Mouse (Mus musculus) G1E (cell line): ENCODE measurements around the gene Zfp316. TPM values are rescaled to one million over a fixed set of nuclear protein-coding genes. Genes with fewer than 3 reads are reported as not detected.

Source experiments
- ATAC-seq: 2 replicates; pipeline ENCODE4 v1.8.0; 2016; ENCODE audit warnings: mild to moderate bottlenecking; ENCODE audit not compliant: insufficient number of reproducible peaks, poor library complexity, low FRiP score, severe bottlenecking; ENCODE audit errors: extremely low read depth
- DNase-seq: peaks from one replicate; pipeline ENCODE4 v3.0.0; 2012; ENCODE audit warnings: low spot score
- H3K27me3 ChIP-seq: 2 replicates; pipeline ENCODE4 v1.6.1; 2012; ENCODE audit warnings: mild to moderate bottlenecking, low read length, inconsistent platforms; ENCODE audit not compliant: insufficient read depth
- H3K36me3 ChIP-seq: replicated peaks from 2 replicates; pipeline ENCODE3; 2012; ENCODE audit warnings: mild to moderate bottlenecking, inconsistent platforms
- H3K4me1 ChIP-seq: 2 replicates; pipeline ENCODE4 v1.6.1; 2012; ENCODE audit warnings: low read depth, low read length, inconsistent platforms, mixed read lengths; ENCODE audit not compliant: insufficient read depth
- H3K4me3 ChIP-seq: 2 replicates; pipeline ENCODE4 v1.5.1; 2012; ENCODE audit warnings: low read depth, mild to moderate bottlenecking, inconsistent platforms, low read length, moderate library complexity, mixed read lengths
- H3K9me3 ChIP-seq: replicated peaks from 2 replicates; pipeline ENCODE4 v1.6.1; 2012; ENCODE audit warnings: inconsistent platforms
- CTCF ChIP-seq: IDR thresholded peaks from 2 replicates; pipeline ENCODE4 v1.5.1; 2012; ENCODE audit warnings: low read depth, low read length, inconsistent platforms, mixed read lengths
- GATA1 ChIP-seq: IDR thresholded peaks from 2 replicates; pipeline ENCODE4 v1.6.1; 2012; ENCODE audit warnings: borderline replicate concordance, low read length, inconsistent platforms, mixed read lengths
- GATA2 ChIP-seq: IDR thresholded peaks from 2 replicates; pipeline ENCODE4 v1.6.1; 2012; ENCODE audit warnings: low read depth, low read length, inconsistent platforms, borderline replicate concordance
- POLR2AphosphoS5 ChIP-seq: IDR thresholded peaks from 2 replicates; pipeline ENCODE4 v1.6.1; 2012; ENCODE audit warnings: low read depth, low read length, inconsistent platforms; ENCODE audit not compliant: insufficient replicate concordance
- TAL1 ChIP-seq: conservative IDR thresholded peaks from 2 replicates; pipeline ENCODE4 v1.6.1; 2012; ENCODE audit warnings: low read depth, low read length, inconsistent platforms, mixed read lengths
- polyA plus RNA-seq: library from polyadenylated mRNA; stranded (reverse); fragments of >175 nt; gene quantifications from 2 replicates; pipeline ENCODE4 v1.2.3, GENCODE M21; 2012
- total RNA-seq, 2 experiments: library from RNA; stranded (forward) in 1 of 2; stranded (reverse) in 1 of 2; fragments of 200-1000 nt in 1 of 2; fragments of >200 nt in 1 of 2; fragmentation: Nextera tagmentation in 1 of 2; gene quantifications; 2 replicates each; pipeline ENCODE4 v1.2.3; 2014 to 2017

Zfp316 gene
- total and polyA plus RNA-seq, 3 experiments, result 2.4 to 8.2 (median 3.4) TPM

GRCm38 (mm10) chr5:143314183-143314729, 44.4 kb upstream of the Zfp316 start:
- peaks cover 88% of the 10 kb centered on the region for H3K36me3 ChIP-seq
- ATAC-seq, result 0 out of 2 replicates have a peak, but pooled peaks have one; percentile 16
- no peaks in the 10 kb centered on the region for H3K27me3 ChIP-seq
- H3K4me3 ChIP-seq, result peak overlapping the region; percentile 93
- no peak for TF ChIP-seq TAL1
- TF ChIP-seq GATA2, result no peak
- TF ChIP-seq GATA1, result no peak
- TF ChIP-seq CTCF, result no peak
- no peak for TF ChIP-seq POLR2AphosphoS5
- peaks cover 55% of the 10 kb centered on the region for H3K4me1 ChIP-seq
- no peaks in the 10 kb centered on the region for H3K9me3 ChIP-seq
- peak; percentile 87 for DNase-seq

DNA sequence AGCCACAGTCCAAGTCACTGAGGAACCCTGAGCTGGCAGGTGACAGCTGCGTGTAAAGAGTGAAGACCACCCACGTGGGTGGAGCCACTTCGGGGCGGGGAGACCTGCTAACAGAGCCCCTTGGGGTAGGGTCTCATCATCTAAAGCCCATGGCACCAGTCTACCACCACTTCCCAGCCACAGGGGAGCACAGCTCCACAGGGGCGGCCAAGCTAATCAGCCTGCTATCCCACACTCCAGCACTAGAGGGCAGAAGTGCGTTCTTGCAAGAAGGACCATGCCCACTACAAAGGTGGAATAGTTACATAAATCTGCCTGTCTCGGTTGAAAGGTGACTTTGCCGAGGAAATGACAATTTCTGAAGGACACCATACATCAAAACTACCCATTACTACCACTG, 42.1 kb upstream of the Zfp316 start:
- Histone ChIP-seq H3K4me3 (peak overlapping the region; percentile 17; the same call in 1 of the 2 replicates), H3K4me1 (peaks cover 69% of the 10 kb centered on the region), H3K9me3 (no peaks in the 10 kb centered on the region), H3K36me3 (peaks cover 88% of the 10 kb centered on the region), H3K27me3 (no peaks in the 10 kb centered on the region)
- peak; percentile 70 for DNase-seq
- TF ChIP-seq GATA2, result no peak
- peak; percentile 94 for TF ChIP-seq CTCF
- no peak for TF ChIP-seq GATA1
- no peak for ATAC-seq

DNA sequence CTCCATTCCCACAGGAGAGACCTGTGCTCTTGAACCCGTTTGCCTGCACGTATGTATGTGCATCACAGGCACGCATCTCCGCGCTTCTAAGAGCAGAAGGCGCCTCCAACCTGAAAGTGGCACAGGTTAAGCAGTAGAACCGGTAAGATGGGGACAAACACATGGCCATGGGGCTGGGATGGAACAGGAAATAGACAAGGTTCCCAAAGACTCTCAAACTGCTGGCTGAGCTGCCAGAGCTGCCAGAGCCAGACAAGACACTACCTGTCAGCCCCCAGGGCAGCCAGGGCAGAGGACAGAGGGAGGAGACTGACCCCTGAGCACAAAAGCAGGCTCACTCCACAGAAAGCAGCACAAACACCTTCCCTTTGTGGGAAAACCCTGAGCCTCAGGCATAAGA, 40.1 kb upstream of the Zfp316 start:
- Histone ChIP-seq H3K9me3 (peaks cover 10% of the 10 kb centered on the region), H3K27me3 (no peaks in the 10 kb centered on the region), H3K4me1 (peaks cover 71% of the 10 kb centered on the region), H3K4me3 (no peak overlapping the region), H3K36me3 (peaks cover 91% of the 10 kb centered on the region)
- DNase-seq (no peak), ATAC-seq (no peak)
- no peak for TF ChIP-seq TAL1
- TF ChIP-seq GATA2, result no peak
- TF ChIP-seq GATA1, result no peak
- no peak for TF ChIP-seq POLR2AphosphoS5
- no peak for TF ChIP-seq CTCF

DNA sequence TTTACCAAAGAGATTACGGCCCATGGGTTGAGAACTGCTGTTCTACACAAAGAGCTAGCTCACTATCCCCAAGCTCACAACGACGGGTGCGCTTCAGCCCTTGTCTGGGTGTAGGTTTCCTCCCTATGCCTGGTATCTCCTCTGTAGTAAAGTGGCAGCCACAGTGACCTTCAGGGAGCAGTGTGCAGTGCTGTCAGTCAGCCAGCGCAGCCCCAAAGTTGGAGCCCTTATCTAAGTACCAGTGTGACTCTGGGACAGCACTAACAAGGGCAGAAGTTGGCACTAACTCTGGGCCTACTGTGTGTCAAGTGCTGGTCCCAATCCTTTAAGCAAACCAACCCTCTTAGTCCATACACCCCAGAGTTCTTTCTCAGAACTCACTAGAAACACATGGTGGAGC, 39.0 kb upstream of the Zfp316 start:
- no peaks in the 10 kb centered on the region for H3K27me3 ChIP-seq
- peaks cover 10% of the 10 kb centered on the region for H3K9me3 ChIP-seq
- peaks cover 97% of the 10 kb centered on the region for H3K36me3 ChIP-seq
- ATAC-seq, result no peak
- no peak for DNase-seq
- peaks cover 70% of the 10 kb centered on the region for H3K4me1 ChIP-seq
- TF ChIP-seq TAL1 (no peak), GATA1 (no peak), GATA2 (no peak), CTCF (no peak), POLR2AphosphoS5 (no peak)
- no peak overlapping the region for H3K4me3 ChIP-seq

DNA sequence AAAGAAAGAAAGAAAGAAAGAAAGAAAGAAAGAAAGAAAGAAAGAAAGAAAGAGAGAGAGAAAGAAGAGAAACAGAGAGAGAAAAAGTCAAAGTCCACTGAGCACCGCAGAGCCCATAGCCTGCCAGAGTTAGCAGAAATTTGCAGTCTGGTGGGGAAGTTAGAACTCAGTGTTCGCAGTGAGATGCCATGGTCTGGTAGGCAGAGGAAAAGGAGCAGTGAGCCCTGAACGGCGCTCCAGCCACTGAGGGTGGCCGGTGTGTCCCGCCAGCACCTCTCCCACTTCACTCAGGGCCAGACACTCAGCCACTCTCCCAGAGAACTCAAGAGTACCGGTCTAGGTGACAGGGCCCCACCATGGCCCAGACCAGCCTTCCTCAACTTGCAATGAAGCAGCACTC, 34.4 kb upstream of the Zfp316 start:
- peaks cover 34% of the 10 kb centered on the region for H3K4me1 ChIP-seq
- no peak for TF ChIP-seq TAL1
- peaks cover 10% of the 10 kb centered on the region for H3K9me3 ChIP-seq
- no peak overlapping the region; the same call in 1 of the 2 replicates for H3K4me3 ChIP-seq
- H3K36me3 ChIP-seq, result peaks cover 98% of the 10 kb centered on the region
- DNase-seq, result no peak
- no peak for ATAC-seq
- H3K27me3 ChIP-seq, result no peaks in the 10 kb centered on the region

DNA sequence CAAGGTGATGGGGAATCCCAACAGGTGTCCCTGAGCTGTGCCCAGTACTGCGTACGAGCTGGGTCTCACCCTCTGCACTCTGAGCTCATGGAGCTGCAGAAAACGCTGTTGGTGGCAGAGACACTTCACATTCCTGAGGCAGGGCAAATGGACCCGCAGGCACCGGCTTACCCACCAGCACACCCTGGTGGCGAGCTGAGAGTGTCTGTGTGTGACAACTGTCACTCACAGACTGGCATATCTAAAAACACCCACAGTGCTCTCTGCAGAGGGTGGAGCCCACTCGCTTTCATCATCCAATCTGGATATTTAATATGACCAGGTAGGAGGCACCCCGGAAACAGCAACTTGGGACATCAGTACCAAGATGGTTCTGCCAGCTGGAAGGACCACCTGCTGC, 31.5 kb upstream of the Zfp316 start:
- peaks cover 10% of the 10 kb centered on the region for H3K9me3 ChIP-seq
- no peaks in the 10 kb centered on the region for H3K27me3 ChIP-seq
- H3K4me3 ChIP-seq, result no peak overlapping the region
- no peak for ATAC-seq
- TF ChIP-seq CTCF (no peak), GATA1 (no peak), TAL1 (no peak), GATA2 (no peak)
- peaks cover 94% of the 10 kb centered on the region for H3K36me3 ChIP-seq
- no peak for DNase-seq
- H3K4me1 ChIP-seq, result peaks cover 16% of the 10 kb centered on the region

DNA sequence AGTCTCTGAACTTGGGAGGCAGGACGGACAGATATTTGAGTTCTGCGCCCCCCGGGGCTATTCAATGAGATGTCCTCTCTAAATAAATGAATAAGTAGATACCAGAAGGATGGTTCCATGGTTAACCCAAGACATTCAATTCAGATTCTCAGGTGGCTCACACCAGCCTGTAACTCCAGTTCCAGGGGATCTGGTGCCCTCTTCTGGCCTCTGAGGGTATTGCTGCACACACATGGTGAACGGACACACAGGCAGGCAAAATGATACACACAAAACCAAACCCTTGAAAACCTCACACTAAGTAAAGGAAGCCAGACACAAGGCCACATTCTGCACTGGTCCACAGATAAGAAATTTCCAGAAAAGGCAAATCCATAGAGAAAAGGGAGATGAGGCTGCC, 29.9 kb upstream of the Zfp316 start:
- H3K9me3 ChIP-seq, result no peaks in the 10 kb centered on the region
- DNase-seq (no peak), ATAC-seq (no peak)
- no peaks in the 10 kb centered on the region for H3K27me3 ChIP-seq
- no peak overlapping the region for H3K4me3 ChIP-seq
- TF ChIP-seq CTCF, result peak; percentile 88
- no peak for TF ChIP-seq TAL1
- H3K4me1 ChIP-seq, result peaks cover 12% of the 10 kb centered on the region
- peaks cover 90% of the 10 kb centered on the region for H3K36me3 ChIP-seq
